Mouse (Mus musculus) ES-E14 (cell line): ENCODE data around the gene Elovl5. TPM values are rescaled to one million over a fixed set of nuclear protein-coding genes. Genes with fewer than 3 reads are reported as not detected.

Experiments
- DNase-seq: peaks from one replicate; pipeline ENCODE4 v3.0.0-alpha.2; 2013; ENCODE audit warnings: low read depth, low spot score
- H3K27ac ChIP-seq: 2 replicates; pipeline ENCODE4 v1.5.1; 2012; ENCODE audit warnings: low read depth, mild to moderate bottlenecking, low read length, moderate library complexity, mixed read lengths; ENCODE audit not compliant: poor library complexity, insufficient read depth, severe bottlenecking
- H3K36me3 ChIP-seq: 2 replicates; pipeline ENCODE4 v1.6.1; 2012; ENCODE audit warnings: mild to moderate bottlenecking, low read length, moderate library complexity, mixed read lengths; ENCODE audit not compliant: control insufficient read depth, poor library complexity, insufficient read depth, severe bottlenecking
- H3K4me1 ChIP-seq, 2 experiments: fragments of 150-350 bp in 1 of 2; sonication (generic) in 1 of 2; 2 replicates each; pipeline ENCODE4 v1.6.1; 2012; ENCODE audit warnings: low read length in 2 of 2, mild to moderate bottlenecking in 1 of 2, mixed read lengths in 1 of 2; ENCODE audit not compliant: control insufficient read depth in 2 of 2, insufficient read depth in 2 of 2, poor library complexity in 1 of 2
- H3K4me3 ChIP-seq, 2 experiments: fragments of 150-350 bp in 1 of 2; sonication (generic) in 1 of 2; 2 replicates each; pipeline ENCODE4 v1.5.1; 2012; ENCODE audit warnings: low read length in 2 of 2, low read depth in 1 of 2, mild to moderate bottlenecking in 1 of 2, mixed read lengths in 1 of 2; ENCODE audit not compliant: insufficient read depth in 1 of 2, poor library complexity in 1 of 2, severe bottlenecking in 1 of 2
- H3K9ac ChIP-seq: 2 replicates; pipeline ENCODE4 v1.6.1; 2012; ENCODE audit warnings: low read depth, mild to moderate bottlenecking, low read length, mixed read lengths; ENCODE audit not compliant: poor library complexity, insufficient read depth, severe bottlenecking
- H3K9me3 ChIP-seq: fragments of 150-350 bp; sonication (generic); 2 replicates; pipeline ENCODE4 v1.6.1; 2012; ENCODE audit warnings: low read depth, mild to moderate bottlenecking, low read length; ENCODE audit not compliant: control insufficient read depth, insufficient read depth
- CHD2 ChIP-seq: IDR thresholded peaks from 2 replicates; pipeline ENCODE4 v1.6.1; 2014; ENCODE audit warnings: mild to moderate bottlenecking, low read depth, low read length, inconsistent platforms
- HCFC1 ChIP-seq: IDR thresholded peaks from 2 replicates; pipeline ENCODE4 v1.6.1; 2012; ENCODE audit warnings: low read length, inconsistent platforms, borderline replicate concordance; ENCODE audit not compliant: insufficient read depth
- MAFK ChIP-seq: IDR thresholded peaks from 2 replicates; pipeline ENCODE4 v1.6.1; 2014; ENCODE audit warnings: mild to moderate bottlenecking, low read depth, low read length, inconsistent platforms; ENCODE audit not compliant: insufficient read depth
- ZC3H11A ChIP-seq: IDR thresholded peaks from 2 replicates; pipeline ENCODE4 v1.6.1; 2012; ENCODE audit warnings: low read depth, mild to moderate bottlenecking, inconsistent platforms, low read length, borderline replicate concordance
- ZNF384 ChIP-seq: IDR thresholded peaks from 2 replicates; pipeline ENCODE4 v1.6.1; 2012; ENCODE audit warnings: low read depth, low read length, inconsistent platforms
- in situ Hi-C, 2 experiments: fragments of 600-800 bp; cut with MboI; formaldehyde crosslinking; loops; one replicate each; pipeline ENCODE4 v1.15.1; 2025; ENCODE audit warnings: low sequenced_read_pairs in 2 of 2, inconsistent platforms in 1 of 2; ENCODE audit not compliant: unreplicated experiment in 2 of 2
- total RNA-seq: library from RNA; depleted of rRNA; stranded (reverse); fragments of 300-350 nt; gene quantifications from 2 replicates; pipeline ENCODE4 v1.2.3, GENCODE M21; 2012

Gene Elovl5
- total RNA-seq, 1 experiment = 118 TPM

DNA sequence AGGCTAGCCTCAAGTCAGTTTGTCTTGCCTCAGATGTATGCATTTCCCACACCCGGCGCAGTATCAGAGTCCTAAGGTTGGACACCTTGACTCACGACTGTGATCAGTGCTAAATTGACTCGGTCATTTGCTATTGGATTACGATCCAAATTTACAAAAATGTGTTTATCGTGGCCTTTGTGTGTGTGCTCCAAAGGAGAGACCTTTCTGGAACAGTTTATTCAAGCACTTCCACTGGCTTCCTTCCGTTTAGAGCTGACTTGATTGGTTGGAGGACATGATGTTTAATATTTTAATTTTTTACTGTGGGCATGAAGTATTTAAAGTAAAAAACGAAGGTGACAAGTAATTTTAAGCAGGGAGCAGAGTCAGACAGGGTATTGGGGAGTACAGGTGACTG is 38.8 kb downstream of the Elovl5 start:
- Histone ChIP-seq H3K9ac (no peak overlapping the region), H3K36me3 (peaks cover 4% of the 10 kb centered on the region; the same call in 1 of the 2 replicates), H3K9me3 (no peaks in the 10 kb centered on the region), H3K27ac (no peak overlapping the region; the same call in 1 of the 2 replicates), H3K4me3 (no peak overlapping the region), H3K4me1 (peaks cover 5 to 13% of the 10 kb centered on the region in 2 experiments)
- no peak for TF ChIP-seq ZC3H11A
- no peak for TF ChIP-seq MAFK
- TF ChIP-seq HCFC1 = no peak
- no peak for TF ChIP-seq ZNF384
- TF ChIP-seq CHD2 = no peak
- no peak for DNase-seq
- in situ Hi-C loops = no loop called here

DNA sequence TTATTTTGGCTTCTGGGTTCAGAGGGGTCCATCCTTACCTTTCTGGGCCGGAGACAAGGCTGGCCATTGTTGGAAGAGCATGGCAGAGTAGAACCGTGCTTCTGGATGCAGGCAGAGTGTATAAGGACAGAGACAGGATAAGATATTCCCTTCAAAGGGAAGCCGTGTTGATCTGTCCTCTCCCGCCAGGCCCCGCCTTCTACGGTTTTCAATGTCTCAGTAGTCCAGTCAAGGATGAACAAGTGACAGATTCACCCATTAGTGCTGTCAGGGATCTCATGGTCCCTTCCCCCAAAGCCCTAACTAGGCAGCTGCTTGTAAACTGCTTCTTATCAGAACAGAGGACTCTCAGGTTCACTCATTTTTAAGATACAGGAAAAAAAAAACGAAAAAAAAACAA is 41.2 kb downstream of the Elovl5 start:
- DNase-seq = no peak
- peaks cover 5 to 13% of the 10 kb centered on the region in 2 experiments for H3K4me1 ChIP-seq
- no peak overlapping the region for H3K4me3 ChIP-seq
- peaks cover 6% of the 10 kb centered on the region for H3K36me3 ChIP-seq
- TF ChIP-seq MAFK = no peak
- no peak for TF ChIP-seq ZC3H11A
- no peak for TF ChIP-seq HCFC1
- in situ Hi-C loops = no loop called here
- no peak overlapping the region for H3K9ac ChIP-seq
- no peak overlapping the region for H3K27ac ChIP-seq
- H3K9me3 ChIP-seq = no peaks in the 10 kb centered on the region

DNA sequence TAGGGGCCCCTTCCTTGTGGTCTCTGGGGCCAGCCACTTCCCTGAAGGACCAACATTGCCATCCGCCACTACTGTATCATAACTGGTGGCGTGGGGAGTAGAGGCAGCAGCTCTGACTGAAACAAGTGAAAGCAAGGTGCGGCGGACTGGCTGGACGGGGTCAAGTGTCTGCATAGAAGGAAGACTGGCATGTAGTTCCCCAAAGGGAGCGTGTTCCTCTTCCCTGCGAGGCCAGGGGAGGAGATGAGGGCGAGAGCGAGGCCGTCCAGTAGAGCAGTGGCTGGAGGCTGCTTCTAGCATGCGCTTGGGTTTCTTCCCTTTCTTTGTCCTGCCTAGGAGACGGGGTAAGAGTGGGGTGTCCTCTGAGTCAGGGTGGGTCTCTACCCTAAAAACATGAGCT is 42.6 kb downstream of the Elovl5 start:
- Histone ChIP-seq H3K9me3 (no peaks in the 10 kb centered on the region), H3K9ac (no peak overlapping the region), H3K4me3 (no peak overlapping the region), H3K27ac (no peak overlapping the region), H3K36me3 (peaks cover 8% of the 10 kb centered on the region), H3K4me1 (peaks cover 5 to 10% of the 10 kb centered on the region in 2 experiments)
- in situ Hi-C loops = no loop called here
- TF ChIP-seq MAFK (no peak), HCFC1 (no peak), ZNF384 (no peak), CHD2 (no peak), ZC3H11A (no peak)
- DNase-seq = no peak

DNA sequence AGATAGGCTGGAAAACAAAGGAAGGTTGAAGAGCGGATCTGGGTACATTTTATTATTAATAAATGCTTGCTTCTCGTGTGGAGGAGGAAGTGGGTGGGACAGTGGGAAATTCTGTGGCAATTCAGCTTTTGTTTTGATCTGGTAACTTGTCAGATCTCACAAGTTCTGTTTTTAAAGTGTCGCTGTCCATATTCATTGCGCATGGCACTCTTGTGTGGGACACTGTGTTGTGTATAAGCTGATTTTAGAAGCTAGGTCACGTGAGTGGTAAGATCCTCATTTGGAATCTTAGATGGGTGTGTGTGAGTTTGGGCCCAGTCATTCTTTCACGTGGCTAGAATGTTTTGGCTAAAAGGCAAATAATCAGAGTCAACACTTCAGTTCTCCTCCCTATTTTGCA is 44.2 kb downstream of the Elovl5 start:
- H3K9me3 ChIP-seq = no peaks in the 10 kb centered on the region
- no peak overlapping the region for H3K27ac ChIP-seq
- peaks cover 2 to 3% of the 10 kb centered on the region in 2 experiments; a peak in 2 of 4 replicates for H3K4me1 ChIP-seq
- H3K4me3 ChIP-seq = no peak overlapping the region
- no peak overlapping the region for H3K9ac ChIP-seq
- H3K36me3 ChIP-seq = peaks cover 8% of the 10 kb centered on the region
- no peak for TF ChIP-seq ZNF384
- DNase-seq = no peak
- in situ Hi-C loops = no loop called here

DNA sequence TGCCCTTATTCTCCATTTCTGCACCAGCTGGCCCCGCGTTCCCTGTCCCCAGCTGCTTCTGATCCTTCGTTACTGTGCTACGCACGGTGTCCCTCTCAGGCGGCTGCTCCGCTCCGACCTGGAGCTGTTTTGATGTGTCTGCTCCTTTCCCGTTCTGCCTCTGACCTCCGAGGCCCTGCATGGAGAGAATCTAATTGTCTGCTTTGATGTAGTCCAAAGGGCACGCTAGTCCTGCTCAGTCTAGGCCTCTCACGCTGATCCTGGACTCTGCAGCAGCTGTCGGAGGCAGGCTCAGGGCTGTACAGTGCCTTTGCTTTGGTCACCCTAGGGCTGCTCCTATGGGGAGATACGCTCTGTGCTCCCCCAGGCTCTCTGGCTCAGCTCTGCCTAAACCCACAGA is 46.9 kb downstream of the Elovl5 start:
- H3K4me1 ChIP-seq = peaks cover 2 to 3% of the 10 kb centered on the region in 2 experiments; a peak in 2 of 4 replicates
- H3K36me3 ChIP-seq = peaks cover 8% of the 10 kb centered on the region
- H3K9ac ChIP-seq = no peak overlapping the region
- H3K4me3 ChIP-seq = no peak overlapping the region
- no peaks in the 10 kb centered on the region for H3K9me3 ChIP-seq
- H3K27ac ChIP-seq = no peak overlapping the region
- DNase-seq = no peak
- in situ Hi-C loops = no loop called here
- no peak for TF ChIP-seq ZC3H11A
- no peak for TF ChIP-seq ZNF384
- TF ChIP-seq MAFK = no peak
- no peak for TF ChIP-seq HCFC1
- no peak for TF ChIP-seq CHD2
